Mouse (Mus musculus) liver, embryonic 15.5 days (tissue): ENCODE results near the gene Ifne. TPM values are rescaled to one million over a fixed set of nuclear protein-coding genes. Genes with fewer than 3 reads are reported as not detected.
A peak's percentile ranks its signal among the peaks of the same experiment; 100 is the strongest.
"Not testable (repeated sequence)": the region's sequence is repeated elsewhere in the genome, so short reads cannot be mapped to it uniquely, and the experiment has no call there.

Experiments
- ATAC-seq: fragments of 200-750 bp; cut with Nextera tagmentation; 2 replicates; pipeline ENCODE4 v1.8.0; 2017; ENCODE audit warnings: moderate number of reproducible peaks, mild to moderate bottlenecking, moderate library complexity; ENCODE audit not compliant: insufficient read depth
- H3K27ac ChIP-seq: fragments of 300-500 bp; sonication (generic); replicated peaks from 2 replicates; pipeline ENCODE4 v1.5.1; 2015; ENCODE audit warnings: mild to moderate bottlenecking, inconsistent platforms
- H3K27me3 ChIP-seq: fragments of 300-500 bp; sonication (generic); 2 replicates; pipeline ENCODE4 v1.6.1; 2015; ENCODE audit warnings: mild to moderate bottlenecking, inconsistent platforms
- H3K36me3 ChIP-seq: fragments of 300-500 bp; sonication (generic); replicated peaks from 2 replicates; pipeline ENCODE4 v1.6.1; 2015; ENCODE audit warnings: moderate library complexity, mild to moderate bottlenecking, inconsistent platforms
- H3K4me1 ChIP-seq: fragments of 300-500 bp; sonication (generic); replicated peaks from 2 replicates; pipeline ENCODE4 v1.6.1; 2015; ENCODE audit warnings: inconsistent platforms
- H3K4me2 ChIP-seq: fragments of 300-500 bp; sonication (generic); 2 replicates; pipeline ENCODE4 v1.6.1; 2015; ENCODE audit warnings: moderate library complexity, mild to moderate bottlenecking, inconsistent platforms
- H3K4me3 ChIP-seq: fragments of 300-500 bp; sonication (generic); replicated peaks from 2 replicates; pipeline ENCODE4 v1.5.1; 2015; ENCODE audit warnings: mild to moderate bottlenecking, inconsistent platforms
- H3K9ac ChIP-seq: fragments of 300-500 bp; sonication (generic); 2 replicates; pipeline ENCODE4 v1.6.1; 2015; ENCODE audit warnings: moderate library complexity, mild to moderate bottlenecking, inconsistent platforms
- H3K9me3 ChIP-seq: fragments of 300-500 bp; sonication (generic); replicated peaks from 2 replicates; pipeline ENCODE4 v1.6.1; 2016; ENCODE audit warnings: inconsistent platforms
- WGBS: fragments of 180-500 bp; shearing (Covaris S2); methylation state at CpG from one replicate; pipeline ENCODE4 v1.1.7; 2015; ENCODE audit warnings: mixed read lengths; ENCODE audit not compliant: insufficient replicate concordance; 5-methylcytosine and 5-hydroxymethylcytosine counted together
- microRNA counts: library from miRNA; unstranded; fragments of <30 nt; microRNA quantifications from one replicate; lab custom pipeline; 2016
- microRNA-seq: library from miRNA; unstranded; fragments of <30 nt; microRNA quantifications from one replicate; pipeline ENCODE4, GENCODE M21; 2016
- polyA plus RNA-seq: library from polyadenylated mRNA; unstranded; fragments of >200 nt; fragmentation: Nextera tagmentation; extraction: Ambion mirVana; gene quantifications from 2 replicates; pipeline ENCODE4 v1.2.1, GENCODE M21; 2015

Gene Ifne
- polyA plus RNA-seq, 1 experiment from 2014 or later = not detected

DNA sequence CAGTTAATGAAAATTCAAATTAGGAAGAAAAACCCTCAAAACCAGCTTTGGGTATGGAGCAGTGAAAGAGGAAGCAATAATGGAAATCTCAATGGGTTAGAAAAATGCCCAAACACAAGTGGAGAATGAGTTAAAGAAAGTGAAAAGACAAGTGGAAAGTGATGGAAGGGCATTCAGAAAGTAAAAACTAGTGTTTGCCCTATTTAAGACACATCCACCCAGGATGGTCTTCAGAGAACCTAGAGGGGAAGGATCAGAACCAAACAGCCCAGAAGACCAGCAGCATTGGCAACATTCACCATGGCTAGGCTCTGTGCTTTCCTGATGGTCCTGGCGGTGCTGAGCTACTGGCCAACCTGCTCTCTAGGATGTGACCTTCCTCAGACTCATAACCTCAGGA, 44.8 kb downstream of the Ifne start, which contains the start of gene Ifna5:
Ifna5 (plus strand) TSS at position 301 of the 400 bp plus-strand sequence.
- WGBS = 57% methylated on average over 1 of the region's 1 CpGs
- not testable (repeated sequence) for H3K27ac ChIP-seq, H3K27me3 ChIP-seq, H3K4me1 ChIP-seq, H3K9me3 ChIP-seq, H3K4me3 ChIP-seq, H3K9ac ChIP-seq, H3K4me2 ChIP-seq, H3K36me3 ChIP-seq, ATAC-seq

- ATAC-seq = no peak
- 11% methylated on average over 4 of the region's 4 CpGs for WGBS
- Histone ChIP-seq H3K36me3 (no peaks in the 10 kb centered on the region), H3K9ac (no peak overlapping the region), H3K27ac (no peak overlapping the region), H3K27me3 (no peaks in the 10 kb centered on the region), H3K9me3 (no peaks in the 10 kb centered on the region), H3K4me3 (no peak overlapping the region), H3K4me1 (no peaks in the 10 kb centered on the region), H3K4me2 (no peak overlapping the region)
These were observed 49.5 kb downstream of the Ifne start for GRCm38 (mm10) chr4:88830523-88830922.

MicroRNA genes within 50 kb of the gene (microRNA counts, 519-probe panel; counts per million panel counts)
- microRNA mmu-miR-31 (lab: Ali Mortazavi, UCI) = 2,869 counts per million, percentile 57 among the panel's probes with 10 or more counts

Small RNA genes within 50 kb of the gene (microRNA-seq; reads per million reads assigned to microRNA genes)
- 583 reads per million, percentile 71 among the genes with 10 or more reads in this experiment for gene Mir31

Other genes with a start within 250 kb of the Ifne start
- gene C87499, start 245.8 kb downstream of the Ifne start, polyA plus RNA-seq = not detected in 2 replicates
- not detected in 2 replicates for gene Ifna13, start 235.7 kb downstream of the Ifne start, polyA plus RNA-seq
- not detected in 2 replicates for gene Ifna16, start 203.3 kb downstream of the Ifne start, polyA plus RNA-seq
- not detected in 2 replicates for gene Ifna2, start 196.3 kb downstream of the Ifne start, polyA plus RNA-seq
- not detected in 2 replicates for gene Ifnab, start 188.8 kb downstream of the Ifne start, polyA plus RNA-seq
- gene Gm26566, start 158.4 kb downstream of the Ifne start, polyA plus RNA-seq = 0.20 and 0.51 TPM in 2 replicates
- 22.3 and 22.6 TPM in 2 replicates for gene Klhl9, start 157.7 kb downstream of the Ifne start, polyA plus RNA-seq
- gene Gm13271, start 125.3 kb downstream of the Ifne start, polyA plus RNA-seq = not detected in 2 replicates
- gene Gm13283, start 120.1 kb downstream of the Ifne start, polyA plus RNA-seq = not detected in 2 replicates
- gene Gm13290, start 106.4 kb downstream of the Ifne start, polyA plus RNA-seq = not detected in 2 replicates
- gene Gm13289, start 103.3 kb downstream of the Ifne start, polyA plus RNA-seq = not detected in 2 replicates
- not detected in 2 replicates for gene Gm13272, start 100.4 kb downstream of the Ifne start, polyA plus RNA-seq
- not detected in 2 replicates for gene Ifnz, start 98.1 kb downstream of the Ifne start, polyA plus RNA-seq
- not detected in 2 replicates for gene Gm13276, start 94.5 kb downstream of the Ifne start, polyA plus RNA-seq
- gene Gm13277, start 91.6 kb downstream of the Ifne start, polyA plus RNA-seq = not detected in 2 replicates
- not detected in 2 replicates for gene Gm13278, start 88.7 kb downstream of the Ifne start, polyA plus RNA-seq
- gene Gm13275, start 85.7 kb downstream of the Ifne start, polyA plus RNA-seq = not detected in 2 replicates
- not detected in 2 replicates for gene Gm13279, start 82.8 kb downstream of the Ifne start, polyA plus RNA-seq
- gene Gm13285, start 80.5 kb downstream of the Ifne start, polyA plus RNA-seq = 0.20 TPM in 1 of 2 replicates, not detected in the other
- gene Gm13287, start 76.9 kb downstream of the Ifne start, polyA plus RNA-seq = not detected in 2 replicates
- gene Gm13288, start 74.7 kb downstream of the Ifne start, polyA plus RNA-seq = not detected in 2 replicates
- gene Ifna7, start 64.0 kb downstream of the Ifne start, polyA plus RNA-seq = not detected in 2 replicates
- not detected in 2 replicates for gene Ifna11, start 60.2 kb downstream of the Ifne start, polyA plus RNA-seq
- gene Ifna6, start 52.8 kb downstream of the Ifne start, polyA plus RNA-seq = not detected in 2 replicates
- not detected in 2 replicates for gene Ifna5, start 44.7 kb downstream of the Ifne start, polyA plus RNA-seq
- not detected in 2 replicates for gene Ifna4, start 38.3 kb downstream of the Ifne start, polyA plus RNA-seq
- gene Ifna1, start 30.1 kb downstream of the Ifne start, polyA plus RNA-seq = not detected in 2 replicates